Mouse (Mus musculus) thymus, adult 2 months (tissue): Measurements from ENCODE around the gene Nktr. TPM values are rescaled to one million over a fixed set of nuclear protein-coding genes. Genes with fewer than 3 reads are reported as not detected.

Experiments used
- DNase-seq: peaks from one replicate; pipeline ENCODE4 v3.0.0; 2021
- H3K27ac ChIP-seq: fragments of 200-500 bp; 2 replicates; pipeline ENCODE4 v1.5.1; 2012; ENCODE audit warnings: low read length, control low read depth; ENCODE audit not compliant: control insufficient read depth, insufficient read depth
- H3K27me3 ChIP-seq: fragments of 200-500 bp; 2 replicates; pipeline ENCODE4 v1.6.1; 2012; ENCODE audit warnings: mild to moderate bottlenecking, low read length, moderate library complexity, mixed read lengths; ENCODE audit not compliant: control insufficient read depth, insufficient read depth
- H3K36me3 ChIP-seq: fragments of 200-500 bp; 2 replicates; pipeline ENCODE4 v1.6.1; 2012; ENCODE audit warnings: mild to moderate bottlenecking, low read length, moderate library complexity; ENCODE audit not compliant: control insufficient read depth, insufficient read depth
- H3K4me1 ChIP-seq: fragments of 200-500 bp; replicated peaks from 2 replicates; pipeline ENCODE4 v1.6.1; 2012; ENCODE audit warnings: low read length; ENCODE audit not compliant: control insufficient read depth, insufficient read depth
- H3K4me3 ChIP-seq: fragments of 200-500 bp; 2 replicates; pipeline ENCODE4 v1.5.1; 2012; ENCODE audit warnings: mild to moderate bottlenecking, low read length, control low read depth, moderate library complexity; ENCODE audit not compliant: control insufficient read depth, insufficient read depth
- CTCF ChIP-seq: fragments of 200-500 bp; IDR thresholded peaks from 2 replicates; pipeline ENCODE4 v1.5.1; 2012; ENCODE audit warnings: mild to moderate bottlenecking, control low read depth, low read length, moderate library complexity, borderline replicate concordance; ENCODE audit not compliant: control insufficient read depth, poor library complexity, insufficient read depth; ENCODE audit errors: extremely low read depth
- POLR2A ChIP-seq: fragments of 200-500 bp; IDR thresholded peaks from 2 replicates; pipeline ENCODE4 v1.6.1; 2012; ENCODE audit warnings: mild to moderate bottlenecking, low read length, control low read depth, moderate library complexity; ENCODE audit not compliant: control insufficient read depth, poor library complexity, insufficient read depth; ENCODE audit errors: extremely low read depth
- WGBS: fragments of 180-500 bp; shearing (Covaris S2); methylation state at CpG from one replicate; pipeline ENCODE4 v1.1.7; 2018; 5-methylcytosine and 5-hydroxymethylcytosine counted together
- polyA plus RNA-seq: library from polyadenylated mRNA; depleted of rRNA; stranded (reverse); fragments of >200 nt; gene quantifications from 2 replicates; pipeline ENCODE4 v1.2.3, GENCODE M21; 2012

Nktr gene
- polyA plus RNA-seq, 1 experiment, result 95.4 TPM

DNA sequence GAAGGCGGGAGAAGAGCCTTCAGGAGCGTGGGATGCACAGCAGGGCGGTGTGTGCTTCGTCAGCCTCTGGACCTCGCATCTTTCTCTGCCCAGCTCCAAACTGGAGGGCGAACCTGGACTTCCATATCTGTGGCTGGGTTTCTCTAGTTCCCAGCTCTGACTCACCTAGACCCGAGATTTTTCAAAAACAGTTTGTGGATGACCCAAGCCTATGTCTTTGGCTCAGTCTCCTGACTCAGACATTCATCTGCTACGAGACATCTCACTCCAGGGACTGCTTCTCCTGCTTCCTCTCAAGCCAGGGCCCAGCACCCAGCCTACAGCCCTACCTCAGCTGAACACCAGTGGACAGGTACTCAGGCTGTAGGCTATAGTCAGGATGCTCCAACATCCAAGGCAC, 66.3 kb downstream of the Nktr start:
- 91% methylated on average over 8 of the region's 8 CpGs for WGBS
- DNase-seq, result no peak
- TF ChIP-seq CTCF, result no peak
- no peak for TF ChIP-seq POLR2A
- H3K4me3 ChIP-seq, result no peak overlapping the region
- no peaks in the 10 kb centered on the region for H3K27me3 ChIP-seq
- no peaks in the 10 kb centered on the region for H3K36me3 ChIP-seq
- no peak overlapping the region for H3K27ac ChIP-seq
- no peaks in the 10 kb centered on the region for H3K4me1 ChIP-seq

DNA sequence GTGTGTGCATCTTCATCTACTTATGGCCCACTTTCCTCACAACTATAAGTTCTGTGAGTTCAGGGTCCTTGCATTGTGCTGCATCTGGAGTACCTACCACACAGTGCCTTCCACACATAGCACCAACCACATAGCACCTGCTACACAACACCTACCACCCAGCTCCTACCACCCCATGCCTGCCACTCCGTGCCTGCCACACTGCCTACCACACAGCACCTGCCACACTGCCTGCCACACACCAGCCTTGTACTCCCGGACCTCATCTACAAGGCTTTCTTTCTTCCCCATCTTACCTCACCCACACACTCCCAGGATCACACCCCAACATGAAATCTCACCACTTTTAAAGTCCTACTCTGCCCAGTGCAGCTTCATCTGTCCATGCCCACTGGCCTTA, 67.4 kb downstream of the Nktr start:
- 75% methylated on average over 2 of the region's 2 CpGs for WGBS
- Histone ChIP-seq H3K27me3 (no peaks in the 10 kb centered on the region), H3K27ac (no peak overlapping the region), H3K36me3 (no peaks in the 10 kb centered on the region), H3K4me3 (no peak overlapping the region), H3K4me1 (no peaks in the 10 kb centered on the region)
- DNase-seq, result no peak
- TF ChIP-seq POLR2A, result no peak

DNA sequence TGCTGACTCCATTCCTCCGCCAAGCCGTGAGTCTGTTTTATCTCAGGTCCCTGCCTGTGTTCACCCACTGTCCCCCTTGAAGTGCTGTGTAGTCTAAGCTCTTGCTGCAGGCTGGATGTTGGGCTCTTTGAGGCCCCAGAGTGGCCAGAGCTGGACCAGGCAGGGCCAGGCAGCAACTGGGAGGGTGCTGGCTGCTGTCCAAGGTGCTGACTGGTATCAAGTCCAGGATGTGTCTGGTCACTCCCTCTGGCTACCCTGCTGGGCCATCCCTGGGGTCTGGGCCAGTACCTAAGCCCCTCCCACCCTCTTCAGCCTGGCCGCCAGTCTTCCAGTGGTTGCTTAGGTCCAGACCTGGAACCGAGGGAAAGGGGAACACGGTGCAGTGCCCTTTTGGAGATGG, 72.2 kb downstream of the Nktr start:
- H3K36me3 ChIP-seq, result no peaks in the 10 kb centered on the region
- no peak for TF ChIP-seq CTCF
- TF ChIP-seq POLR2A, result no peak
- H3K27me3 ChIP-seq, result no peaks in the 10 kb centered on the region
- DNase-seq, result peak; percentile 7
- 24% methylated on average over 5 of the region's 5 CpGs for WGBS
- H3K4me3 ChIP-seq, result no peak overlapping the region
- no peak overlapping the region for H3K27ac ChIP-seq
- H3K4me1 ChIP-seq, result no peaks in the 10 kb centered on the region

DNA sequence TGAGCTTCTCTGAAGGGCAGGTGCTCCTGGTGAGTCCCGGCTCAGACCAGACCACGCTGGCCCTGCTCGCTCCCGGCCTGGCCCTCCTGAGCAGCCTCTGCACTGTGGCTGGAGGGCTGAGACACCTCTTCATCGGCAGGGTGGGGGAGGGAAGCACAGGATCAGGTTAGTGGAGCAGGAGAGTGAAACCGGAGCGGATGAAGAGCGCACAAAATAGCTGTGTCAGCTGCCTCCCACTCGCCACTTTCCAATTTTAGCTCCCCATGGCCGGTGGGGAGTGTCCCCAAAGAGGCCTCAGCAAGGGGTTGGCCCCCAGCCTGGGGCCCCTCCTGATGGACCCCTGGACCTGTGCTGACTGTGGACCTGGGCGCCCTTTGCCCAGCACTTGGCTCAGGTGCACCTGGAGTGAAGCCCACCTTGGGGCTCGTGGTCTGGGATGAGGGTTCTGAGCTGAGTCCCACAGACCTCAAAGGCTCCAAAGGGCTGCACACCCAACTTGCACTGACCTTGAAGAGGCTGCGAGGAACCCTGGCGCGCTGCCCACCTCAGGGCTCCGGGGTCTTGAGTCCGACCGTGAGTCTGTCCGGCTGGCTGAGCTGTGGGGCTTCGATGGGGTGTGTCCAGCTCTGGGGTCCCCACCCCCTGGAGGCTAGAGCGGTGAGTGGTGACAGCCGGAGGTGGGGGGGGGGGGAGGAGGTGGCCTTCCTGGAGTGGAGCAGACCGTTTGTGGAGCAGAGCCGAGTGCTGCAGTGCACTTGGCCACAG, 73.0 kb downstream of the Nktr start, which contains the start of gene Hhatl:
Gene Hhatl (minus strand): TSS at position 751 of the 765 bp plus-strand sequence.
- no peaks in the 10 kb centered on the region for H3K36me3 ChIP-seq
- H3K4me1 ChIP-seq, result no peaks in the 10 kb centered on the region
- WGBS, result 58% methylated on average over 24 of the region's 24 CpGs
- no peak for DNase-seq
- H3K27me3 ChIP-seq, result no peaks in the 10 kb centered on the region
- no peak within 1 kb of the TSS for H3K27ac ChIP-seq
- no peak within 1 kb of the TSS for H3K4me3 ChIP-seq
- TF ChIP-seq POLR2A (no peak), CTCF (no peak)

DNA sequence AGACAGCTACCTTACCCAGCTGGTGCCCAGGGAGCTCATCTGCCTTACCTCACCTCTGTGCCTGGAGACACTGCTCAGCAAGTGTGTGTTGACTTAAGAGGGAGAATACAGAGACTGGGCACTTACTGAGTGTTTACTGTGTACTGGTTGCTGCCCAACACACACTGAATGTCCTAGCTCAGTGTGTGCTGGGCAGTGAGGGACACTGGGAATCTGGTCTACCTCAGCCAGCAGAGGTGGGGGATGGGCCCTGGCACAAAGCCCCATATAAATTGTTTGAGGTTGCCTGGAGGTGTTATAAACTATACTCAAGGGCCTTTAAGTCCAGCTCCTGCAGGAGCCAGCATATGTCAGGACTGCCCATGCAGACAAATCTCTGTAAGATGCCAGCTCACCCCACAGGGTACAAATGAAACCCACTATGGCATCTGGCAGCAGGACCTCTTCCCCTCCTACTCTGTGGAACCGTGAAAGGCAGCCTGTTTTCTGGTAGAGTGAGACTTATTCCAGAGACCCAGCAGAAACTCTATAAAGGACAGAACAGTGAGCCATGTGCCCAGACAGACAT, 76.1 kb downstream of the Nktr start:
- WGBS, result 52% methylated on average over 1 of the region's 1 CpGs
- H3K36me3 ChIP-seq, result no peaks in the 10 kb centered on the region
- no peaks in the 10 kb centered on the region for H3K4me1 ChIP-seq
- no peak for DNase-seq
- no peaks in the 10 kb centered on the region for H3K27me3 ChIP-seq
- no peak overlapping the region for H3K4me3 ChIP-seq
- TF ChIP-seq CTCF, result no peak
- no peak for TF ChIP-seq POLR2A
- no peak overlapping the region for H3K27ac ChIP-seq

DNA sequence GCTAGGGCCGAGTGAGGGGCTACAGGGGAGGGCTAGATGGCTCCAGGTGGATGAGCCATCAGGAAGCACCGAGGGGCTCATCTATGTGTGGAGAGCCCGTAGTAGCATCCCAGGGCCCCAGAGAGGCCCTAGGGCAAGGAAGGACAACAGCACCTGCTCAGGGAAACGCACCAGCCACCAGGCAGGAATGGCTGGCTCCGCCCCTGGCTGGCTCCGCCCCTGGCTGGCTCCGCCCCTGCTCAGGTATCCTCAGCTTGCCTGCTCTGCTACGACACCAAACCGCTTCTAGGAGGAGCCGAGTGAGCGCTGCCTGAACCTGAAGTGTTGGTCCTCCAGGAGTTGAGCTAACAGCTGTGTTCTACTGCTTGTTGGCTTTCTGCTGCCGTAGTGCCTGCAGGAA, 78.8 kb downstream of the Nktr start:
- no peaks in the 10 kb centered on the region for H3K36me3 ChIP-seq
- no peaks in the 10 kb centered on the region for H3K27me3 ChIP-seq
- H3K4me1 ChIP-seq, result no peaks in the 10 kb centered on the region
- no peak overlapping the region for H3K4me3 ChIP-seq
- 37% methylated on average over 12 of the region's 12 CpGs for WGBS
- no peak overlapping the region for H3K27ac ChIP-seq
- DNase-seq, result no peak
- TF ChIP-seq CTCF (no peak), POLR2A (no peak)
